ENCODE assay signal across 9 mouse cellular contexts in genomic region chr5:135807263-135807637, GRCm38 (mm10). TPM values are rescaled to one million over a fixed set of nuclear protein-coding genes. Genes with fewer than 3 reads are reported as not detected.
DNase-seq lines count a peak whose midpoint lies in the region; ATAC-seq and TF ChIP-seq lines count a peak whose summit lies in the region.
"Had no signal": no experiment of that assay in that cellular context is flagged by ENCODE, and none has a peak within 500 bp of the region (broad histone marks: within the 10 kb centered on the region; RNA-seq: fewer than 3 reads in every experiment).

No protein-coding gene starts in this region.

- intact Hi-C loops in left cerebral cortex, adult 2 months (cut with DNase I): no loop called here

- H3K9ac ChIP-seq in stomach, embryonic 15.5 days: no peak overlapping the region
- H3K9ac ChIP-seq in stomach, postnatal 0 days (ENCODE audit: low read length): no peak overlapping the region
- H3K9ac ChIP-seq in stomach, embryonic 16.5 days (ENCODE audit: low read length): no peak overlapping the region
- H3K9ac ChIP-seq: limb, embryonic 15.5 days had no signal

- TF ChIP-seq CTCF in stomach, postnatal 0 days (IDR thresholded peaks at IDR 0.05; ENCODE audit: low read depth): no peak
- peak; percentile 2; the same call in 1 of the 2 replicates for TF ChIP-seq CTCF in left cerebral cortex, adult 2 months (IDR thresholded peaks at IDR 0.05)

- peak overlapping the region; percentile 14 for H3K4me3 ChIP-seq in stomach, embryonic 15.5 days (replicated peaks)
- no peak overlapping the region for H3K4me3 ChIP-seq in stomach, postnatal 0 days (ENCODE audit: low read depth, low read length)
- H3K4me3 ChIP-seq in left cerebral cortex, adult 2 months: peak overlapping the region; percentile 70
- 0 out of 2 replicates have a peak overlapping the region, but pooled peaks have one; percentile 10 for H3K4me3 ChIP-seq in stomach, embryonic 16.5 days (replicated peaks; ENCODE audit: low read length)
- H3K4me3 ChIP-seq: limb, embryonic 15.5 days had no signal

- no peak for TF ChIP-seq EP300 in stomach, postnatal 0 days (optimal IDR thresholded peaks at IDR 0.05)

- H3K4me2 ChIP-seq in stomach, embryonic 15.5 days: no peak overlapping the region
- H3K4me2 ChIP-seq in stomach, postnatal 0 days (replicated peaks; ENCODE audit: low read depth): no peak overlapping the region
- H3K4me2 ChIP-seq in stomach, embryonic 16.5 days (ENCODE audit: low read depth, low read length): no peak overlapping the region
- H3K4me2 ChIP-seq: limb, embryonic 15.5 days had no signal

- H3K27ac ChIP-seq in stomach, embryonic 15.5 days: no peak overlapping the region
- H3K27ac ChIP-seq in stomach, postnatal 0 days (replicated peaks): no peak overlapping the region
- H3K27ac ChIP-seq in left cerebral cortex, adult 2 months: peak overlapping the region; percentile 94
- no peak overlapping the region for H3K27ac ChIP-seq in stomach, embryonic 16.5 days (ENCODE audit: low read length)
- H3K27ac ChIP-seq: limb, embryonic 15.5 days had no signal

- WGBS in stomach, embryonic 15.5 days: 50% methylated on average over 3 of the region's 3 CpGs
- 34% methylated on average over 3 of the region's 3 CpGs for WGBS in stomach, postnatal 0 days
- 45% methylated on average over 3 of the region's 3 CpGs for WGBS in stomach, embryonic 16.5 days

- ATAC-seq in stomach, embryonic 15.5 days (ENCODE audit: insufficient read depth, low FRiP score, low read depth): no peak
- ATAC-seq in stomach, postnatal 0 days (ENCODE audit: low FRiP score, low TSS enrichment): no peak
- no peak for ATAC-seq in stomach, embryonic 16.5 days (ENCODE audit: insufficient read depth, low FRiP score)

- peak; percentile 33 for DNase-seq in adrenal gland, postnatal 10 days
- DNase-seq in adrenal gland, adult (ENCODE audit: inconsistent age in 2 of 2, low spot score in 1 of 2): no peak
- DNase-seq in stomach, postnatal 0 days (ENCODE audit: low spot score): no peak
- DNase-seq in left cerebral cortex, adult 2 months (ENCODE audit: extremely low spot score in 1 of 2, low spot score in 2 of 2): peak in 1 of 2 experiments; percentile 59
- DNase-seq in kidney, adult 8-10 months: no peak
- DNase-seq in urinary bladder, postnatal 10 days (ENCODE audit: low spot score): no peak

- no peaks in the 10 kb centered on the region for H3K36me3 ChIP-seq in stomach, embryonic 15.5 days
- no peaks in the 10 kb centered on the region for H3K36me3 ChIP-seq in stomach, postnatal 0 days (ENCODE audit: control insufficient read depth, insufficient read depth, low read length)
- no peaks in the 10 kb centered on the region for H3K36me3 ChIP-seq in stomach, embryonic 16.5 days (ENCODE audit: control insufficient read depth, insufficient read depth, low read length)
- H3K36me3 ChIP-seq: limb, embryonic 15.5 days had no signal

- peaks cover 4% of the 10 kb centered on the region; the same call in 1 of the 2 replicates for H3K4me1 ChIP-seq in stomach, embryonic 15.5 days
- no peaks in the 10 kb centered on the region for H3K4me1 ChIP-seq in stomach, postnatal 0 days (replicated peaks; ENCODE audit: control insufficient read depth, insufficient read depth)
- no peaks in the 10 kb centered on the region for H3K4me1 ChIP-seq in stomach, embryonic 16.5 days (ENCODE audit: control insufficient read depth, insufficient read depth, low read length)

- no peaks in the 10 kb centered on the region for H3K9me3 ChIP-seq in stomach, embryonic 15.5 days
- H3K9me3 ChIP-seq in stomach, postnatal 0 days (ENCODE audit: control insufficient read depth, low read length): no peaks in the 10 kb centered on the region
- no peaks in the 10 kb centered on the region for H3K9me3 ChIP-seq in stomach, embryonic 16.5 days (replicated peaks; ENCODE audit: control insufficient read depth, low read length)
- H3K9me3 ChIP-seq: limb, embryonic 15.5 days had no signal

- H3K27me3 ChIP-seq in stomach, embryonic 15.5 days (replicated peaks): no peaks in the 10 kb centered on the region
- H3K27me3 ChIP-seq in stomach, postnatal 0 days (ENCODE audit: control insufficient read depth, insufficient read depth, low read length): no peaks in the 10 kb centered on the region
- no peaks in the 10 kb centered on the region for H3K27me3 ChIP-seq in stomach, embryonic 16.5 days (ENCODE audit: control insufficient read depth, insufficient read depth, low read length)

RNA-seq across cellular contexts. Expression of gene Srrm3, which starts 0.6 kb away (rescaled TPM):
- 1 to 10 TPM; 2.5 to 4.3 TPM for total RNA-seq in adrenal gland, postnatal 10 days (2021)
- polyA plus RNA-seq in stomach, embryonic 15.5 days (2015; fragmentation: Nextera tagmentation; extraction: Ambion mirVana): 2.9 and 4.2 TPM in 2 replicates
- polyA plus RNA-seq in stomach, postnatal 0 days (2015; fragmentation: Nextera tagmentation; extraction: Ambion mirVana): 0.67 TPM in 2 replicates
- 100 to 1,000 TPM in 1 of 2 experiments, 10 to 100 TPM in 1; 97.9 to 109 TPM for total RNA-seq in left cerebral cortex, adult 2 months (2021)
- 1.2 TPM in 2 replicates for polyA plus RNA-seq in stomach, embryonic 16.5 days (2015; fragmentation: Nextera tagmentation; extraction: Ambion mirVana)

RNA-seq across cellular contexts. Expression of gene Mdh2, which starts 29.0 kb away (rescaled TPM):
- 1,000 to 10,000 TPM; 1,052 to 1,158 TPM for total RNA-seq in adrenal gland, postnatal 10 days (2021)
- 496 and 553 TPM in 2 replicates for polyA plus RNA-seq in stomach, embryonic 15.5 days (2015; fragmentation: Nextera tagmentation; extraction: Ambion mirVana)
- polyA plus RNA-seq in stomach, postnatal 0 days (2015; fragmentation: Nextera tagmentation; extraction: Ambion mirVana): 445 and 469 TPM in 2 replicates
- 100 to 1,000 TPM; 379 to 386 TPM for total RNA-seq in left cerebral cortex, adult 2 months (2021)
- 547 and 553 TPM in 2 replicates for polyA plus RNA-seq in stomach, embryonic 16.5 days (2015; fragmentation: Nextera tagmentation; extraction: Ambion mirVana)

RNA-seq across cellular contexts. Expression of gene Styxl1, which starts 29.1 kb away (rescaled TPM):
- total RNA-seq in adrenal gland, postnatal 10 days (2021): under 1 TPM; 0.27 to 0.73 TPM
- 0.30 and 0.36 TPM in 2 replicates for polyA plus RNA-seq in stomach, embryonic 15.5 days (2015; fragmentation: Nextera tagmentation; extraction: Ambion mirVana)
- polyA plus RNA-seq in stomach, postnatal 0 days (2015; fragmentation: Nextera tagmentation; extraction: Ambion mirVana): 0.10 and 0.27 TPM in 2 replicates
- total RNA-seq in left cerebral cortex, adult 2 months (2021): not detected
- polyA plus RNA-seq in stomach, embryonic 16.5 days (2015; fragmentation: Nextera tagmentation; extraction: Ambion mirVana): 0.27 TPM in 1 of 2 replicates, not detected in the other
